Mouse (Mus musculus) embryonic facial prominence, embryonic 13.5 days (tissue): Measurements from ENCODE around the gene Heph. TPM values are rescaled to one million over a fixed set of nuclear protein-coding genes. Genes with fewer than 3 reads are reported as not detected.
"Not testable (repeated sequence)": the region's sequence is repeated elsewhere in the genome, so short reads cannot be mapped to it uniquely, and the experiment has no call there.

Experiments
- ATAC-seq: fragments of 200-750 bp; cut with Nextera tagmentation; 2 replicates; pipeline ENCODE4 v1.8.0; 2017; ENCODE audit warnings: low read depth; ENCODE audit not compliant: insufficient number of reproducible peaks, insufficient read depth, low FRiP score, low TSS enrichment
- H3K27ac ChIP-seq: fragments of 300-500 bp; sonication (generic); 2 replicates; pipeline ENCODE4 v1.5.1; 2015; ENCODE audit warnings: moderate library complexity, mild to moderate bottlenecking, inconsistent platforms
- H3K27me3 ChIP-seq: fragments of 300-500 bp; sonication (generic); 2 replicates; pipeline ENCODE4 v1.6.1; 2015; ENCODE audit warnings: mild to moderate bottlenecking, inconsistent platforms
- H3K36me3 ChIP-seq: fragments of 300-500 bp; sonication (generic); 2 replicates; pipeline ENCODE4 v1.6.1; 2015; ENCODE audit warnings: mild to moderate bottlenecking, inconsistent platforms
- H3K4me1 ChIP-seq: fragments of 300-500 bp; sonication (generic); 2 replicates; pipeline ENCODE4 v1.6.1; 2015; ENCODE audit warnings: inconsistent platforms
- H3K4me2 ChIP-seq: fragments of 300-500 bp; sonication (generic); 2 replicates; pipeline ENCODE4 v1.6.1; 2015; ENCODE audit warnings: moderate library complexity, mild to moderate bottlenecking, inconsistent platforms
- H3K4me3 ChIP-seq: fragments of 300-500 bp; sonication (generic); 2 replicates; pipeline ENCODE4 v1.5.1; 2015; ENCODE audit warnings: mild to moderate bottlenecking, inconsistent platforms
- H3K9ac ChIP-seq: fragments of 300-500 bp; sonication (generic); 2 replicates; pipeline ENCODE4 v1.6.1; 2015; ENCODE audit warnings: mild to moderate bottlenecking, inconsistent platforms
- H3K9me3 ChIP-seq: fragments of 300-500 bp; sonication (generic); 2 replicates; pipeline ENCODE4 v1.6.1; 2016; ENCODE audit warnings: inconsistent platforms
- WGBS: fragments of 180-500 bp; shearing (Covaris S2); methylation state at CpG from one replicate; pipeline ENCODE4 v1.1.7; 2015; ENCODE audit warnings: mixed read lengths; 5-methylcytosine and 5-hydroxymethylcytosine counted together
- polyA plus RNA-seq: library from polyadenylated mRNA; unstranded; fragments of >200 nt; fragmentation: Nextera tagmentation; extraction: Ambion mirVana; gene quantifications from 2 replicates; pipeline ENCODE4 v1.2.1, GENCODE M21; 2015

The Heph gene
- polyA plus RNA-seq = 30.4 and 34.4 TPM in 2 replicates

DNA sequence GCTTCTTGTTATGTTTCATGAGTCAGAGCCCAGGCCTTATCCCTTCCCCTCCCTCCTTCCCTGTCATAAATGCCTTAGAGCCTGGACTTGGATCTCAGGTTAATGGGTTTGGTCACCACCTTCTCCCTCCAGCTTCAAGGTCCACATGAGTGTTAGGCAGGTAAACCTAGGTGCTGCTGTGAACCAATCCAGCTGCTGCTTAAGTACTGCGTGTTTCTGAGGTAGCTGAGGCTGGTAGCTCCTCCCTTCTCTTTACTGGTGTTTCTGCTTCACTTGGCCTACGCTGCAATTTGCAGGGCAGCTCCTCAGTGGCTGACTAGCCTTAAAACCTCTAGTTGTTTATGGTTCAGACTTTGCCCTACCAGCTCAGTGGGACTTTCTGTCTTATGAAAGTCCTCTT is at the start of gene Heph:
Gene Heph, plus strand, starts transcription at position 211 of the 400 bp plus-strand sequence.
- peak within 1 kb of the TSS; percentile 47 for H3K4me3 ChIP-seq
- WGBS = 68% methylated on average over 2 of the region's 2 CpGs
- no peak within 1 kb of the TSS for H3K27ac ChIP-seq
- H3K9ac ChIP-seq = no peak within 1 kb of the TSS
- H3K27me3 ChIP-seq = peaks cover 5% of the 10 kb centered on the region; the same call in 1 of the 2 replicates
- no peaks in the 10 kb centered on the region for H3K9me3 ChIP-seq
- no peak for ATAC-seq
- H3K4me1 ChIP-seq = no peaks in the 10 kb centered on the region
- peak within 1 kb of the TSS; percentile 51 for H3K4me2 ChIP-seq
- no peaks in the 10 kb centered on the region for H3K36me3 ChIP-seq

- not testable (repeated sequence) for H3K4me1 ChIP-seq, H3K27me3 ChIP-seq, H3K27ac ChIP-seq, H3K4me3 ChIP-seq, H3K9me3 ChIP-seq, H3K4me2 ChIP-seq, ATAC-seq, H3K36me3 ChIP-seq, H3K9ac ChIP-seq
- WGBS = 83% methylated on average over 4 of the region's 4 CpGs
These were observed 39.8 kb upstream of the Heph start for GRCm38 (mm10) chrX:96415351-96415750.

DNA sequence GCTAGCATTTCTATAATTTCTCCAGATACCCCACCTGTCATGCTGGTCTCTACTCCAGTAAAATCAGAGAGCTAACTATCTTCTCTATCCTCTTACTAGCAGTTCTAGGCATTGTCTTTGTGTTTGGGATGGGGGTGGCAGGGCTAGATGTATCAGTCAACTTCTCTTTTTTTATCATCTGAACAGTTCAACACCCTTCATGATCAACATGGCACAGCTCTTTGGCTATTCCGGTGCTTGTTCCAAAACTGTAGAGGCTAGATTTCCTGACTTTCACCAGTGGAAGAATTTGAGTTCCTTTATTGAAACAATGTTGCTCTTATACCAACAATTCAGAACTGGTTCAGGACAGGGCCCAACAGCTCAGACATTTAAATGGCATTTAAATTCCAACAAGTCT is 38.2 kb upstream of the Heph start:
- no peak overlapping the region for H3K9ac ChIP-seq
- no peaks in the 10 kb centered on the region for H3K4me1 ChIP-seq
- 100% methylated on average over 1 of the region's 1 CpGs for WGBS
- H3K4me2 ChIP-seq = no peak overlapping the region
- H3K27me3 ChIP-seq = no peaks in the 10 kb centered on the region
- H3K27ac ChIP-seq = no peak overlapping the region
- H3K9me3 ChIP-seq = no peaks in the 10 kb centered on the region
- no peak overlapping the region for H3K4me3 ChIP-seq
- H3K36me3 ChIP-seq = no peaks in the 10 kb centered on the region
- no peak for ATAC-seq

GRCm38 (mm10) chrX:96417733-96418132 is 37.4 kb upstream of the Heph start:
- no peak overlapping the region for H3K9ac ChIP-seq
- no peaks in the 10 kb centered on the region for H3K9me3 ChIP-seq
- H3K36me3 ChIP-seq = no peaks in the 10 kb centered on the region
- no peak overlapping the region for H3K4me3 ChIP-seq
- H3K4me2 ChIP-seq = no peak overlapping the region
- 47% methylated on average over 1 of the region's 1 CpGs for WGBS
- no peaks in the 10 kb centered on the region for H3K4me1 ChIP-seq
- H3K27ac ChIP-seq = no peak overlapping the region
- H3K27me3 ChIP-seq = no peaks in the 10 kb centered on the region
- no peak for ATAC-seq

GRCm38 (mm10) chrX:96419383-96419782 is 35.8 kb upstream of the Heph start:
- Histone ChIP-seq H3K4me1 (no peaks in the 10 kb centered on the region), H3K9me3 (no peaks in the 10 kb centered on the region), H3K4me2 (no peak overlapping the region), H3K27me3 (no peaks in the 10 kb centered on the region), H3K4me3 (no peak overlapping the region), H3K9ac (no peak overlapping the region), H3K27ac (no peak overlapping the region), H3K36me3 (no peaks in the 10 kb centered on the region)
- ATAC-seq = no peak

DNA sequence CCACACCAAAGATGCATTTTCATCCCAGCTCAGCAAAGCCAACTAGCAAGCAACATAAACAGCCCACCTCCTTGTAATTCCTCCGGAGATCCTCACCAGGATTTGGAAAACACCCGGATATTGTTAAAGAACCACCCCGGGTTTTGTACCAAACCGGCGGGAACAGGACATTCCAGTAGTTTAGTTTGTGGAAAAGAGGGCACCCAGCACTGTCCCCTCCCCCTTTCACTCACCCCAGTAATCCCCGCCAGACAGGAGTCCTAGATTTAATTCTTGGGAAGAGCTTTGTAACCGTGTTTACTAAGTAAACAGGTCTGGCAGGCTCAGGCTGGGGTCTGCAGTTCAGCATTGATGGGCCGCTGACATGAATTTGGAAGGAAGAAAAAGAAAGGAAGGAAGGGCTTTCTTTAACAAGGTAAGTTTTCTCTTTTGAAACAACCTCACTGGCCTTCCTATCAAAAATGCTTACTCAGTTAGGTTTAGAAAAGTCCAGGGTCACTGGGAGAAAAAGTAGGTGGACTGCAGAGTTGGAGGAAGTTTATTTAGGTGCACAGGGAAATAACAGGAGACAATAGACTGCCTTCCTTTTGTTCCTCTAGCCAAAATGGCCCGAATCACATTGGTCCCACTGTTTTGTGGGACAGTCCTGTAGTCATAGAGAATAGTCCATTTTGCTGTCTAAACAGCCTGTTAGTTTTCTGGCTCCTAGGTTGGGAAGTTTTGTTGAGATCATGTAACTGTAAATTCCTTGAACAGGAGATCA is 1.2 kb downstream of the Heph start, which contains the start of gene Hsf3:
Gene Hsf3, minus strand, starts transcription at position 94 of the 763 bp plus-strand sequence.
- no peak within 1 kb of the TSS for H3K27ac ChIP-seq
- no peaks in the 10 kb centered on the region for H3K36me3 ChIP-seq
- H3K27me3 ChIP-seq = peaks cover 5% of the 10 kb centered on the region; the same call in 1 of the 2 replicates
- peak within 1 kb of the TSS; percentile 63; the same call in 1 of the 2 replicates for H3K9ac ChIP-seq
- H3K4me2 ChIP-seq = peak within 1 kb of the TSS; percentile 51
- H3K9me3 ChIP-seq = no peaks in the 10 kb centered on the region
- H3K4me3 ChIP-seq = peak within 1 kb of the TSS; percentile 47
- no peaks in the 10 kb centered on the region for H3K4me1 ChIP-seq
- no peak for ATAC-seq
- 24% methylated on average over 9 of the region's 9 CpGs for WGBS

DNA sequence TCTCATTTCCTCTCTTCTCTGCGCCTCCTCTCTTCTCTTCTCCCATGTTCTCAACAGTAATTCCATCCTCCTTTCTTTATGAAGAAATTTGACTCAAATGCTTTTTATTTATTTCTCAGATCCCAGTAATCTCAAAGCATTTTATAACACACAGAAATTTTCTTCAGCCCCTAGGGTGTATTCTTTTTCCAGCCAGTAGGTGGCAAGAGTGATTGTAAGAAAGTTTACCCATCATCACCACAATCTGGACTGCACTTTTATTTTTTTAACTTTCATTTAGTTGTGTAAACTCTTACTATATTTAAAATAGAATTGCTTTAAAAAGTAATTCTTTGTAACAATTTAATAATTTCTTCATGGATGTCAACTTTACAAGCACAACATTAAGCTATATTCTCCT is 46.4 kb downstream of the Heph start:
- ATAC-seq = no peak
- Histone ChIP-seq H3K4me1 (no peaks in the 10 kb centered on the region), H3K4me2 (no peak overlapping the region), H3K36me3 (no peaks in the 10 kb centered on the region), H3K9ac (no peak overlapping the region), H3K27me3 (0 out of 2 replicates have a peak, but pooled peaks cover 4% of the 10 kb centered on the region), H3K9me3 (no peaks in the 10 kb centered on the region), H3K4me3 (no peak overlapping the region), H3K27ac (no peak overlapping the region)
- 55% methylated on average over 1 of the region's 1 CpGs for WGBS

Other genes with a start within 250 kb of the Heph start
- gene Vsig4, start 161.9 kb upstream of the Heph start, polyA plus RNA-seq = not detected in 2 replicates
- 0.32 and 0.36 TPM in 2 replicates for gene Hsf3, start 935 bp downstream of the Heph start, polyA plus RNA-seq